Mouse (Mus musculus) intestine, postnatal 0 days (tissue): Measurements from ENCODE around the gene Pcf11. TPM values are rescaled to one million over a fixed set of nuclear protein-coding genes. Genes with fewer than 3 reads are reported as not detected.

Experiments used
- ATAC-seq: fragments of 200-750 bp; cut with Nextera tagmentation; 2 replicates; pipeline ENCODE4 v1.8.0; 2017; ENCODE audit warnings: mild to moderate bottlenecking, moderate TSS enrichment, moderate library complexity
- H3K27ac ChIP-seq: fragments of 300-500 bp; sonication (generic); 2 replicates; pipeline ENCODE4 v1.5.1; 2014; ENCODE audit warnings: mild to moderate bottlenecking, low read depth, low read length, moderate library complexity
- H3K27me3 ChIP-seq: fragments of 300-500 bp; sonication (generic); replicated peaks from 2 replicates; pipeline ENCODE4 v1.6.1; 2014; ENCODE audit warnings: low read length, mixed read lengths; ENCODE audit not compliant: control insufficient read depth, insufficient read depth
- H3K36me3 ChIP-seq: fragments of 300-500 bp; sonication (generic); 2 replicates; pipeline ENCODE4 v1.6.1; 2014; ENCODE audit warnings: mild to moderate bottlenecking, moderate library complexity; ENCODE audit not compliant: control insufficient read depth, insufficient read depth
- H3K4me1 ChIP-seq: fragments of 300-500 bp; sonication (generic); replicated peaks from 2 replicates; pipeline ENCODE4 v1.6.1; 2014; ENCODE audit warnings: antibody characterized with exemption, low read length, mixed read lengths; ENCODE audit not compliant: control insufficient read depth, insufficient read depth
- H3K4me2 ChIP-seq: fragments of 300-500 bp; sonication (generic); replicated peaks from 2 replicates; pipeline ENCODE4 v1.6.1; 2014; ENCODE audit warnings: low read depth, mild to moderate bottlenecking, moderate library complexity
- H3K4me3 ChIP-seq: fragments of 300-500 bp; sonication (generic); 2 replicates; pipeline ENCODE4 v1.5.1; 2014; ENCODE audit warnings: low read depth, low read length
- H3K9ac ChIP-seq: fragments of 300-500 bp; sonication (generic); 2 replicates; pipeline ENCODE4 v1.6.1; 2014; ENCODE audit warnings: mild to moderate bottlenecking, low read depth, low read length
- H3K9me3 ChIP-seq: fragments of 300-500 bp; sonication (generic); 2 replicates; pipeline ENCODE4 v1.6.1; 2016; ENCODE audit warnings: mixed run types; ENCODE audit not compliant: control insufficient read depth
- CTCF ChIP-seq: sonication (generic); IDR thresholded peaks from 2 replicates; pipeline ENCODE4 v1.5.1; 2016; ENCODE audit warnings: low read depth, mild to moderate bottlenecking, control low read depth, antibody characterized with exemption, moderate library complexity
- WGBS: fragments of 180-500 bp; shearing (Covaris S2); extraction: QIAGEN DNeasy Blood & Tissue Kit; methylation state at CpG from one replicate; pipeline ENCODE4 v1.1.7; 2014; 5-methylcytosine and 5-hydroxymethylcytosine counted together
- polyA plus RNA-seq: library from polyadenylated mRNA; unstranded; fragments of >200 nt; fragmentation: Nextera tagmentation; extraction: Ambion mirVana; gene quantifications from 2 replicates; pipeline ENCODE4 v1.2.1, GENCODE M21; 2015

Pcf11 gene
- polyA plus RNA-seq, 1 experiment from 2014 or later: 11.7 TPM

GRCm38 (mm10) chr7:92677346-92677745, 7.6 kb upstream of the Pcf11 start:
- no peaks in the 10 kb centered on the region for H3K27me3 ChIP-seq
- no peak for ATAC-seq
- H3K4me3 ChIP-seq: no peak overlapping the region
- no peak for TF ChIP-seq CTCF
- H3K9me3 ChIP-seq: no peaks in the 10 kb centered on the region
- H3K27ac ChIP-seq: no peak overlapping the region
- 48% methylated on average over 4 of the region's 4 CpGs for WGBS
- no peaks in the 10 kb centered on the region for H3K4me1 ChIP-seq
- no peak overlapping the region for H3K9ac ChIP-seq
- no peaks in the 10 kb centered on the region for H3K36me3 ChIP-seq
- H3K4me2 ChIP-seq: no peak overlapping the region

GRCm38 (mm10) chr7:92675131-92675530, 5.4 kb upstream of the Pcf11 start:
- H3K4me3 ChIP-seq: no peak overlapping the region
- ATAC-seq: no peak
- no peaks in the 10 kb centered on the region for H3K36me3 ChIP-seq
- 60% methylated on average over 3 of the region's 3 CpGs for whole genome bisulfite sequencing
- TF ChIP-seq CTCF: no peak
- no peak overlapping the region for H3K27ac ChIP-seq
- no peak overlapping the region for H3K4me2 ChIP-seq
- H3K9me3 ChIP-seq: no peaks in the 10 kb centered on the region
- no peaks in the 10 kb centered on the region; the same call in 1 of the 2 replicates for H3K4me1 ChIP-seq
- H3K9ac ChIP-seq: no peak overlapping the region
- no peaks in the 10 kb centered on the region for H3K27me3 ChIP-seq

GRCm38 (mm10) chr7:92668791-92669506, 785 bp downstream of the Pcf11 start:
- TF ChIP-seq CTCF: 0 out of 2 replicates have a peak, but pooled peaks have one; percentile 2
- Histone ChIP-seq H3K4me3 (peak overlapping the region; percentile 85), H3K4me1 (peaks cover 5% of the 10 kb centered on the region; the same call in 1 of the 2 replicates), H3K4me2 (peak overlapping the region; percentile 69), H3K27me3 (no peaks in the 10 kb centered on the region), H3K36me3 (no peaks in the 10 kb centered on the region), H3K9ac (peak overlapping the region; percentile 97), H3K9me3 (no peaks in the 10 kb centered on the region), H3K27ac (peak overlapping the region; percentile 98)
- 0 out of 2 replicates have a peak, but pooled peaks have one; percentile 5 for ATAC-seq
- under 1% methylated on average over 29 of the region's 29 CpGs for WGBS

GRCm38 (mm10) chr7:92666274-92666820, 3.4 kb downstream of the Pcf11 start:
- peak overlapping the region; percentile 69 for H3K4me2 ChIP-seq
- 0 out of 2 replicates have a peak overlapping the region, but pooled peaks have one; percentile 30 for H3K27ac ChIP-seq
- H3K4me3 ChIP-seq: 0 out of 2 replicates have a peak overlapping the region, but pooled peaks have one; percentile 85
- peaks cover 8% of the 10 kb centered on the region; the same call in 1 of the 2 replicates for H3K36me3 ChIP-seq
- H3K27me3 ChIP-seq: no peaks in the 10 kb centered on the region
- ATAC-seq: no peak
- H3K9me3 ChIP-seq: no peaks in the 10 kb centered on the region
- peaks cover 5% of the 10 kb centered on the region; the same call in 1 of the 2 replicates for H3K4me1 ChIP-seq
- WGBS: 55% methylated on average over 7 of the region's 7 CpGs
- H3K9ac ChIP-seq: no peak overlapping the region
- no peak for TF ChIP-seq CTCF

GRCm38 (mm10) chr7:92658050-92658449, 11.7 kb downstream of the Pcf11 start:
- Histone ChIP-seq H3K4me1 (peaks cover 3% of the 10 kb centered on the region; the same call in 1 of the 2 replicates), H3K4me3 (no peak overlapping the region), H3K36me3 (peaks cover 55% of the 10 kb centered on the region), H3K9ac (no peak overlapping the region), H3K27me3 (no peaks in the 10 kb centered on the region), H3K9me3 (no peaks in the 10 kb centered on the region), H3K27ac (peak overlapping the region; percentile 28; the same call in 1 of the 2 replicates), H3K4me2 (no peak overlapping the region)
- no peak for TF ChIP-seq CTCF
- no peak for ATAC-seq
- 98% methylated on average over 5 of the region's 5 CpGs for WGBS

- H3K27ac ChIP-seq: no peak overlapping the region
- no peak overlapping the region for H3K4me2 ChIP-seq
- H3K9me3 ChIP-seq: no peaks in the 10 kb centered on the region
- no peak overlapping the region for H3K9ac ChIP-seq
- WGBS: 76% methylated on average over 2 of the region's 2 CpGs
- no peaks in the 10 kb centered on the region for H3K27me3 ChIP-seq
- no peak for ATAC-seq
- H3K36me3 ChIP-seq: peaks cover 50% of the 10 kb centered on the region
- H3K4me1 ChIP-seq: peaks cover 3% of the 10 kb centered on the region; the same call in 1 of the 2 replicates
- H3K4me3 ChIP-seq: no peak overlapping the region
- TF ChIP-seq CTCF: no peak
Measured at GRCm38 (mm10) chr7:92656386-92656785, 13.3 kb downstream of the Pcf11 start.
